In genomic region chr7:127217901-127218642, GRCm38 (mm10) we compare ENCODE assay signal across 12 mouse cellular contexts. TPM values are rescaled to one million over a fixed set of nuclear protein-coding genes. Genes with fewer than 3 reads are reported as not detected.
DNase-seq lines count a peak whose midpoint lies in the region; ATAC-seq lines count a peak whose summit lies in the region.
"Had no signal": no experiment of that assay in that cellular context is flagged by ENCODE, and none has a peak within 500 bp of the region (broad histone marks: within the 10 kb centered on the region; RNA-seq: fewer than 3 reads in every experiment).

No protein-coding gene starts in this region.

- H3K36me3 ChIP-seq in midbrain, embryonic 16.5 days (ENCODE audit: control insufficient read depth, insufficient read depth, low read length) = no peaks in the 10 kb centered on the region
- H3K36me3 ChIP-seq: limb, embryonic 13.5 days had no signal

- H3K27me3 ChIP-seq in midbrain, embryonic 16.5 days (ENCODE audit: control insufficient read depth, insufficient read depth, low read depth, low read length) = no peaks in the 10 kb centered on the region

- no peaks in the 10 kb centered on the region for H3K9me3 ChIP-seq in midbrain, embryonic 16.5 days (replicated peaks; ENCODE audit: control insufficient read depth, low read length, poor library complexity, severe bottlenecking)
- H3K9me3 ChIP-seq: limb, embryonic 13.5 days had no signal

- no peak overlapping the region for H3K27ac ChIP-seq in midbrain, embryonic 16.5 days (ENCODE audit: low read length)
- H3K27ac ChIP-seq: hindbrain, embryonic 10.5 days; limb, embryonic 13.5 days had no signal

- peak; percentile 49 for ATAC-seq in granulocyte monocyte progenitor cell, adult 5-6 weeks (replicated peaks; ENCODE audit: poor library complexity, severe bottlenecking)
- no peak for ATAC-seq in midbrain, embryonic 16.5 days

- peak; percentile 87 for DNase-seq in A20 (ENCODE audit: low read depth, low spot score)
- peak; percentile 85 for DNase-seq in CD4-positive helper T cell, adult 2 months (ENCODE audit: low read depth, low spot score)
- peak; percentile 72 to 85 for DNase-seq in natural killer cell, adult 2 months (ENCODE audit: low spot score in 2 of 2)
- no peak for DNase-seq in urinary bladder, postnatal 14 days (ENCODE audit: low spot score)
- no peak for DNase-seq in adrenal gland, adult 2 months
- no peak for DNase-seq in layer of hippocampus, adult 11-12 months (ENCODE audit: low spot score)
- DNase-seq: cerebellum, adult 2 months; kidney, postnatal 25 days had no signal

- H3K9ac ChIP-seq in midbrain, embryonic 16.5 days (ENCODE audit: low read depth, low read length) = no peak overlapping the region
- H3K9ac ChIP-seq: limb, embryonic 13.5 days had no signal

- H3K4me1 ChIP-seq in midbrain, embryonic 16.5 days (ENCODE audit: control insufficient read depth, insufficient read depth, low read length) = no peaks in the 10 kb centered on the region

- 80% methylated on average over 10 of the region's 10 CpGs for WGBS in midbrain, embryonic 16.5 days

- no peak overlapping the region for H3K4me2 ChIP-seq in midbrain, embryonic 16.5 days (ENCODE audit: low read length)
- H3K4me2 ChIP-seq: limb, embryonic 13.5 days had no signal

- H3K4me3 ChIP-seq in midbrain, embryonic 16.5 days (ENCODE audit: low read depth, low read length) = no peak overlapping the region
- H3K4me3 ChIP-seq: hindbrain, embryonic 10.5 days; limb, embryonic 13.5 days had no signal

RNA-seq across cellular contexts. Expression of gene Mylpf, which starts 9.4 kb away (rescaled TPM):
- 9.1 and 25.5 TPM in 2 replicates for total RNA-seq in granulocyte monocyte progenitor cell, adult 5-6 weeks (2014; fragmentation: Nextera tagmentation)
- total RNA-seq in granulocyte monocyte progenitor cell, adult 5-6 weeks (2017) = 1.2 and 4.3 TPM in 2 replicates
- total RNA-seq in adrenal gland, adult 2 months (2021) = 1 to 10 TPM; 2.2 to 2.3 TPM
- not detected in 2 replicates for polyA plus RNA-seq in adrenal gland, adult 2 months (2012; rRNA removed)
- polyA plus RNA-seq in midbrain, embryonic 16.5 days (2015; fragmentation: Nextera tagmentation; extraction: Ambion mirVana) = 2.8 and 4.8 TPM in 2 replicates

RNA-seq across cellular contexts. Expression of gene Tbc1d10b, which starts 9.8 kb away (rescaled TPM):
- 27.0 and 33.2 TPM in 2 replicates for total RNA-seq in granulocyte monocyte progenitor cell, adult 5-6 weeks (2014; fragmentation: Nextera tagmentation)
- total RNA-seq in granulocyte monocyte progenitor cell, adult 5-6 weeks (2017) = 26.2 and 35.0 TPM in 2 replicates
- 10 to 100 TPM; 36.0 to 43.6 TPM for total RNA-seq in adrenal gland, adult 2 months (2021)
- 31.5 and 35.1 TPM in 2 replicates for polyA plus RNA-seq in adrenal gland, adult 2 months (2012; rRNA removed)
- polyA plus RNA-seq in midbrain, embryonic 16.5 days (2015; fragmentation: Nextera tagmentation; extraction: Ambion mirVana) = 30.7 and 31.2 TPM in 2 replicates

RNA-seq across cellular contexts. Expression of gene Zfp553, which starts 14.8 kb away (rescaled TPM):
- total RNA-seq in granulocyte monocyte progenitor cell, adult 5-6 weeks (2014; fragmentation: Nextera tagmentation) = 6.0 and 18.7 TPM in 2 replicates
- total RNA-seq in granulocyte monocyte progenitor cell, adult 5-6 weeks (2017) = 11.4 and 12.0 TPM in 2 replicates
- total RNA-seq in adrenal gland, adult 2 months (2021) = 10 to 100 TPM; 11.7 to 12.7 TPM
- 18.3 and 20.5 TPM in 2 replicates for polyA plus RNA-seq in adrenal gland, adult 2 months (2012; rRNA removed)
- 48.7 and 54.9 TPM in 2 replicates for polyA plus RNA-seq in midbrain, embryonic 16.5 days (2015; fragmentation: Nextera tagmentation; extraction: Ambion mirVana)

RNA-seq across cellular contexts. Expression of gene Sept1, which starts 14.9 kb away (rescaled TPM):
- 17.1 and 23.3 TPM in 2 replicates for total RNA-seq in granulocyte monocyte progenitor cell, adult 5-6 weeks (2014; fragmentation: Nextera tagmentation)
- 29.1 and 33.3 TPM in 2 replicates for total RNA-seq in granulocyte monocyte progenitor cell, adult 5-6 weeks (2017)
- total RNA-seq in adrenal gland, adult 2 months (2021) = 10 to 100 TPM in 1 of 2 experiments, 1 to 10 TPM in 1; 7.1 to 11.4 TPM
- 8.6 and 10.9 TPM in 2 replicates for polyA plus RNA-seq in adrenal gland, adult 2 months (2012; rRNA removed)
- 14.3 and 15.5 TPM in 2 replicates for polyA plus RNA-seq in midbrain, embryonic 16.5 days (2015; fragmentation: Nextera tagmentation; extraction: Ambion mirVana)

RNA-seq across cellular contexts. Expression of gene Cd2bp2, which starts 22.2 kb away (rescaled TPM):
- total RNA-seq in granulocyte monocyte progenitor cell, adult 5-6 weeks (2014; fragmentation: Nextera tagmentation) = 21.1 and 44.7 TPM in 2 replicates
- 44.1 and 58.2 TPM in 2 replicates for total RNA-seq in granulocyte monocyte progenitor cell, adult 5-6 weeks (2017)
- 10 to 100 TPM; 37.6 to 67.6 TPM for total RNA-seq in adrenal gland, adult 2 months (2021)
- 12.7 and 13.8 TPM in 2 replicates for polyA plus RNA-seq in adrenal gland, adult 2 months (2012; rRNA removed)
- 76.1 and 85.7 TPM in 2 replicates for polyA plus RNA-seq in midbrain, embryonic 16.5 days (2015; fragmentation: Nextera tagmentation; extraction: Ambion mirVana)

Comparison
In these comparisons a context has a peak if more than half of its experiments do, and no peak if none do; other contexts are left out.
1. DNase-seq: peak in A20 (single experiment), CD4-positive helper T cell, adult 2 months (single experiment) and natural killer cell, adult 2 months (2 of 2); none in urinary bladder, postnatal 14 days (single experiment), adrenal gland, adult 2 months (single experiment) and layer of hippocampus, adult 11-12 months (single experiment).